Mouse (Mus musculus) embryonic facial prominence, embryonic 10.5 days (tissue): ENCODE results near the gene Gm7978. TPM values are rescaled to one million over a fixed set of nuclear protein-coding genes. Genes with fewer than 3 reads are reported as not detected.
"Not testable (repeated sequence)": the region's sequence is repeated elsewhere in the genome, so short reads cannot be mapped to it uniquely, and the experiment has no call there.

ENCODE experiments used
- DNase-seq: peaks from one replicate; pipeline ENCODE4 v3.0.0-alpha.2; 2017; ENCODE audit warnings: low spot score
- H3K27ac ChIP-seq: fragments of 300-500 bp; sonication (generic); replicated peaks from 2 replicates; pipeline ENCODE4 v1.5.1; 2016; ENCODE audit warnings: mild to moderate bottlenecking
- H3K27me3 ChIP-seq: fragments of 300-500 bp; sonication (generic); replicated peaks from 2 replicates; pipeline ENCODE4 v1.6.1; 2016; ENCODE audit warnings: low read depth, mild to moderate bottlenecking; ENCODE audit not compliant: poor library complexity, severe bottlenecking
- H3K36me3 ChIP-seq: fragments of 300-500 bp; sonication (generic); replicated peaks from 2 replicates; pipeline ENCODE4 v1.6.1; 2016; ENCODE audit warnings: mild to moderate bottlenecking, moderate library complexity
- H3K4me1 ChIP-seq: fragments of 300-500 bp; sonication (generic); 2 replicates; pipeline ENCODE4 v1.6.1; 2016
- H3K4me3 ChIP-seq: fragments of 300-500 bp; sonication (generic); 2 replicates; pipeline ENCODE4 v1.5.1; 2016; ENCODE audit warnings: mild to moderate bottlenecking, moderate library complexity
- H3K9me3 ChIP-seq: fragments of 300-500 bp; sonication (generic); 2 replicates; pipeline ENCODE4 v1.6.1; 2016; ENCODE audit warnings: mild to moderate bottlenecking
- WGBS: fragments of 180-500 bp; shearing (Covaris S2); methylation state at CpG from one replicate; pipeline ENCODE4 v1.1.7; 2016; 5-methylcytosine and 5-hydroxymethylcytosine counted together
- polyA plus RNA-seq: library from polyadenylated mRNA; unstranded; fragments of >200 nt; fragmentation: Nextera tagmentation; extraction: Ambion mirVana; gene quantifications from 2 replicates; pipeline ENCODE4 v1.2.1, GENCODE M21; 2016

Gm7978 gene
- not detected in 2 replicates for polyA plus RNA-seq

- not testable (repeated sequence) for H3K36me3 ChIP-seq, H3K4me3 ChIP-seq, DNase-seq, H3K27me3 ChIP-seq, H3K9me3 ChIP-seq, H3K27ac ChIP-seq, H3K4me1 ChIP-seq
- no CpG with 5 or more reads among the region's 1 CpGs for WGBS
These were observed at the start of gene Gm7978 for GRCm38 (mm10) chr5:95736073-95736472. Gene Gm7978 (minus strand): TSS chr5:95736173.

DNA sequence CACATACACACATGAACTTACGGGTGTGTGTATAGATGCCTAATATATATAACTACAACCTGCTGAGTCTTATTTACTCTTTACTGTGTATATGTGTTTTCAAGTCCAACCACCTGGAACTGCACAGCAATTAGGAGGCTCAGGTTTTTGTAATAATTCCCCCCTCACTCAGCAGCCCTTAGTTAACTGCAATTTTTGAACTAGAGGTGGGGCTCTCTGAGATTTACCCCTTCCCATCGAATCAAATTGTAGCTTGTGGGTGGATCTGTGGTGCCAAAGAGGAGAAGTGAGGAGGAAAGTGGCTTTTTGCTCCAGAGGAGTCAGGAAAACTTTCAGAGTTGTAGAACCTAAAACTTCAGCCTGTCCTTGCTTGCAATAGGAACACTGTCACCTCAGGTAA is 39.7 kb upstream of the Gm7978 start, which contains the start of gene E330014E10Rik:
Gene E330014E10Rik, plus strand, starts transcription at position 301 of the 400 bp plus-strand sequence.
- H3K27me3 ChIP-seq, H3K36me3 ChIP-seq, H3K4me1 ChIP-seq, H3K9me3 ChIP-seq, DNase-seq, H3K4me3 ChIP-seq, H3K27ac ChIP-seq: not testable (repeated sequence)
- WGBS: no CpG with 5 or more reads among the region's 2 CpGs

GRCm38 (mm10) chr5:95741714-95742113 is 5.7 kb upstream of the Gm7978 start, which contains the start of gene Gm7982:
Gene Gm7982 (plus strand): TSS chr5:95742014.
- not testable (repeated sequence) for H3K4me1 ChIP-seq, DNase-seq, H3K27me3 ChIP-seq, H3K4me3 ChIP-seq, H3K27ac ChIP-seq, H3K9me3 ChIP-seq, H3K36me3 ChIP-seq
- no CpG with 5 or more reads among the region's 3 CpGs for WGBS

Other genes with a start within 250 kb of the Gm7978 start
- not detected in 2 replicates for gene Gm3286, start 225.4 kb downstream of the Gm7978 start, polyA plus RNA-seq
- not detected in 2 replicates for gene Gm7971, start 141.3 kb downstream of the Gm7978 start, polyA plus RNA-seq
- not detected in 2 replicates for gene Gm7982, start 5.8 kb upstream of the Gm7978 start, polyA plus RNA-seq
- not detected in 2 replicates for gene E330014E10Rik, start 39.8 kb upstream of the Gm7978 start, polyA plus RNA-seq
- gene Cxcl13, start 220.8 kb upstream of the Gm7978 start, polyA plus RNA-seq: 4.7 and 6.2 TPM in 2 replicates